Mouse (Mus musculus): ENCODE results near the gene Galns. TPM values are rescaled to one million over a fixed set of nuclear protein-coding genes. Genes with fewer than 3 reads are reported as not detected.

Gene Galns
- polyA plus RNA-seq, 1 experiment from 2014 or later = 5.4 TPM

DNA sequence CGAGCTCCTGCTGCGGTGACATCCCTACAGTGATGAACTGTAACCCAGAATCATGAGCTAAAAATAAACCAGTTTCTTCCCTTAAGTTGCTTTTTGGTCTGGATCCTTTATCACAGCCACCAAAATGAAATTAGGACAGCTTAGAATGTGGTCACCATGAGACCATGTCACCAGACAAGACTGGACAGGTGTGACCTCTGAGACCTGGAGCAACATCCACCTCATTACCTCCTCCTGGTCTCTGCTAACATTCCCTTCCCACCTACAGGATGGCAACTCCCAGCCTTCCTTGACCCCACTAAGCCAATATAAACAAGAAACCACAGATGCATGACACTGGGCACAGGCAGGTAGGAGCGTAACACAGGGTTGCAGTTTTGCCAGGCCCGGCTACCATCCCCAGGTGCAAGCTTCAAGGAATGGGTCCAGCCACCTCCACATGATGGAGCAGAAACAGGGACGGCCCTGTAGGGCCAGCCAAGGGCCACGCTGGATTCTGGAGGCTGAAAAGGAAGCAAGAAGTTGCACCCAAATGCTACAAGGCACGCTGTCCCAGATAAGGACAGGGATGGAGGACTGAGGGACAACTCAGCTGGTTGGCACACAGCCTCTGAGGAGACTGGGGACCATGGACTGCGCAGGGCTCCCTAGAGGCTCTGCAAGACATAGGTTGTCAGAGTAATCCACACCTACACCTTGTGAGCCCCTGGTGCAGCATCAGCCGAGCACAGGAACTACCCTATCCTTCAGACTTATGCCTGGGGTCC is 72.8 kb downstream of the Galns start:
- H3K4me2 ChIP-seq = no peak overlapping the region
- H3K27me3 ChIP-seq = no peaks in the 10 kb centered on the region
- no peak for ATAC-seq (ENCODE audit: low FRiP score)
- no peaks in the 10 kb centered on the region for H3K9me3 ChIP-seq
- no peak overlapping the region for H3K4me3 ChIP-seq
- 90% methylated on average over 9 of the region's 9 CpGs for WGBS
- H3K4me1 ChIP-seq (replicated peaks) = no peaks in the 10 kb centered on the region
- H3K27ac ChIP-seq = no peak overlapping the region
- no peaks in the 10 kb centered on the region for H3K36me3 ChIP-seq
- H3K9ac ChIP-seq = no peak overlapping the region

DNA sequence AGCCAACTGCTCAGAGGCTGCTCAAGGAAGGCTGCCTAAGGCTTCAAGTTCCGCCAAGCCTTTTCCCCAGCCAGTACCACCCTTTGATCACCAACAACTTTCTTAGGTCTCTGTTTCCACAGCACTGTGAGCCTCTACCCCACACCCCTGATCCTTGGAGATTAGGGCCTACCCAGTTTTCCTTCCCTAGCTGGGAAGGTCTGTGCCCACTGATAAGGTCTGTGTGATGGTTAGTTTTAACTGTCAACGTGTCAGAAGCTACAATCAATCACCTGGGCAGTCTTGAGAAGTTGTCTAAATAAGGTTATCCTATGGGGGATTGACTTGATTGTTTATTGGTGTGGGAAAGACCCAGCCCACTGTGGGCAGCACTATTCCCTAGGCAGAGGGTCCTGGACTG is 73.5 kb downstream of the Galns start:
- no peak overlapping the region for H3K9ac ChIP-seq
- no peak overlapping the region for H3K27ac ChIP-seq
- H3K4me3 ChIP-seq = no peak overlapping the region
- H3K4me1 ChIP-seq (replicated peaks) = no peaks in the 10 kb centered on the region
- ATAC-seq (ENCODE audit: low FRiP score) = no peak
- no peaks in the 10 kb centered on the region for H3K27me3 ChIP-seq
- H3K36me3 ChIP-seq = no peaks in the 10 kb centered on the region
- 81% methylated on average over 2 of the region's 2 CpGs for WGBS
- H3K4me2 ChIP-seq = no peak overlapping the region
- no peaks in the 10 kb centered on the region for H3K9me3 ChIP-seq

DNA sequence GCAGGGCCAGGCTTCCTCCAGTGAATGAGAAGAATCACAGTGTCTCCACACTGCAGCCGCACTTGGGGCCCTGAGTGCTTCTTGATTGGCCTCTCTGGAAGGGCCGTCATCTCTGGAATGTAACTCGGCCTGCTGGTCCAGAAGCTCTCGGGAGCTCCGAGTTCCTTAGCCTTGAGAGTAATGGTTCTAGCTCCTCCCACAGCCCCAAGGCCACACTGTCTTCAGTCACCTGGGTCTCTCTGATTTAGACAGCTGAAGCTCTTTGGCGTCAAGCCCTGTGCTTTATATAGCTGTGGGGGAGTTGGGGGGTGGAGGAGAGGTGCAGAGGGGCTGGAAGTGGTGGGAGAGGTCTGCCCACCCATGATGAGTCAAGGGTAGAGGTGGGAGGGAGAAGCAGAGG is 74.2 kb downstream of the Galns start:
- H3K36me3 ChIP-seq = no peaks in the 10 kb centered on the region
- no peaks in the 10 kb centered on the region for H3K27me3 ChIP-seq
- no peaks in the 10 kb centered on the region for H3K4me1 ChIP-seq (replicated peaks)
- H3K9ac ChIP-seq = no peak overlapping the region
- no peak for ATAC-seq (ENCODE audit: low FRiP score)
- WGBS = 72% methylated on average over 6 of the region's 6 CpGs
- H3K9me3 ChIP-seq = no peaks in the 10 kb centered on the region
- H3K27ac ChIP-seq = no peak overlapping the region
- no peak overlapping the region for H3K4me3 ChIP-seq
- no peak overlapping the region for H3K4me2 ChIP-seq

DNA sequence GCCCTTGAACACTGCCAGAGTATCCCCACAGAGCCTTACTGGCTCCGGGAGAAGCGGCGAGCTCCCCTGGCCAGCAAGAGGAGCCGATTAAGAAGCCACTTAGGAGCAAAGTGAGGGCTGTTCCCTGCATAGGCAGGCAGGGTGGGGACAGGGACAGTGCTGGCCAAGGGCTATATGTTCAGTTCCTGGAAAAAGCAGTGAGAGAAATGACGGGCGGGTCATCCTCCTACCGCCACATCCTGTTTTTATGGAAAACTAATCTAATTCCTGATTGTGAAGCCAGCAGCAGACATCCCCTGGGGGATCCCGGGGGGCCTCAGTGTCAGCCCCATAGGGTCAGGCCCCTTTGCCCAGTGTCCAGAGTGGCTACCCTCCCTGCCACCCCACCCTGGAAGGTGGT is 80.0 kb downstream of the Galns start:
- H3K36me3 ChIP-seq = no peaks in the 10 kb centered on the region
- 85% methylated on average over 8 of the region's 8 CpGs for WGBS
- 0 out of 2 replicates have a peak, but pooled peaks cover 2% of the 10 kb centered on the region for H3K4me1 ChIP-seq (replicated peaks)
- no peak overlapping the region for H3K27ac ChIP-seq
- H3K9ac ChIP-seq = no peak overlapping the region
- no peaks in the 10 kb centered on the region for H3K27me3 ChIP-seq
- H3K9me3 ChIP-seq = no peaks in the 10 kb centered on the region
- no peak for ATAC-seq (ENCODE audit: low FRiP score)
- no peak overlapping the region for H3K4me3 ChIP-seq
- H3K4me2 ChIP-seq = no peak overlapping the region

DNA sequence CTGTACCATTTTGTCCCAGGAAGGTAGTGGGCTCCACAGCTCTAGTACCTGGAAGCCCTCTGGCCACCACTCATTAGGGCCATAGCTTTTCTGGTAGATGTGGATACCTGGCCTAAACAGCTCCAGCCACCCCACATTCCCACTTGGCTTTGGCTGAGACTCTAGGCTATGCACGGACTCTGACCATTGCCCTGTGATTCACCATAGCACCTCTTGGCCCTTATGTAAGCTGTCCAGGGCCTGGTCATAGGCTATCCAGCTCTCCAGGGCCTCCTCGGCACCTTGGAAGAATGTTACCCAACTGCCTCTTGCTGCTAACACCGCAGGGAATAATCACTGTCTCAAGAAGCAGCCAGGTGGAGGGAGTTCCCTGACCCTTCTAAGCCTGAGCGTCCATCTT is 82.1 kb downstream of the Galns start:
- Histone ChIP-seq H3K27me3 (peaks cover 11% of the 10 kb centered on the region; the same call in 1 of the 2 replicates), H3K4me3 (no peak overlapping the region), H3K27ac (no peak overlapping the region)

More for the DNA sequence above, 82.1 kb downstream of the Galns start:
- H3K9me3 ChIP-seq = no peaks in the 10 kb centered on the region
- H3K9ac ChIP-seq = no peak overlapping the region
- no peak overlapping the region for H3K4me2 ChIP-seq
- no peak for ATAC-seq (ENCODE audit: low FRiP score)
- peaks cover 17% of the 10 kb centered on the region for H3K4me1 ChIP-seq (replicated peaks)
- WGBS = 91% methylated on average over 4 of the region's 4 CpGs
- H3K36me3 ChIP-seq = no peaks in the 10 kb centered on the region

Small RNAs within 50 kb of the gene (microRNA-seq; reads per million reads assigned to microRNA genes)
- not detected for gene Mir6396

Other genes starting within 250 kb of the Galns start
- 38.0 and 38.5 TPM in 2 replicates for gene Zc3h18, start 234.9 kb downstream of the Galns start, polyA plus RNA-seq (2015; fragmentation: Nextera tagmentation; extraction: Ambion mirVana)
- gene Il17c, start 189.4 kb downstream of the Galns start, polyA plus RNA-seq (2015; fragmentation: Nextera tagmentation; extraction: Ambion mirVana) = 0.28 TPM in 1 of 2 replicates, not detected in the other
- 42.7 and 46.2 TPM in 2 replicates for gene Cyba, start 178.5 kb downstream of the Galns start, polyA plus RNA-seq (2015; fragmentation: Nextera tagmentation; extraction: Ambion mirVana)
- 44.7 and 48.2 TPM in 2 replicates for gene Mvd, start 168.0 kb downstream of the Galns start, polyA plus RNA-seq (2015; fragmentation: Nextera tagmentation; extraction: Ambion mirVana)
- not detected in 2 replicates for gene Snai3, start 150.7 kb downstream of the Galns start, polyA plus RNA-seq (2015; fragmentation: Nextera tagmentation; extraction: Ambion mirVana)
- 37.1 and 37.9 TPM in 2 replicates for gene Rnf166, start 135.4 kb downstream of the Galns start, polyA plus RNA-seq (2015; fragmentation: Nextera tagmentation; extraction: Ambion mirVana)
- gene Ctu2, start 135.3 kb downstream of the Galns start, polyA plus RNA-seq (2015; fragmentation: Nextera tagmentation; extraction: Ambion mirVana) = 69.2 and 69.6 TPM in 2 replicates
- 2.5 and 3.2 TPM in 2 replicates for gene Piezo1, start 60.1 kb downstream of the Galns start, polyA plus RNA-seq (2015; fragmentation: Nextera tagmentation; extraction: Ambion mirVana)
- 9.9 and 10.4 TPM in 2 replicates for gene Cdt1, start 43.4 kb downstream of the Galns start, polyA plus RNA-seq (2015; fragmentation: Nextera tagmentation; extraction: Ambion mirVana)
- gene Aprt, start 34.6 kb downstream of the Galns start, polyA plus RNA-seq (2015; fragmentation: Nextera tagmentation; extraction: Ambion mirVana) = 153 and 157 TPM in 2 replicates
- 98.9 and 101 TPM in 2 replicates for gene Trappc2l, start 177 bp upstream of the Galns start, polyA plus RNA-seq (2015; fragmentation: Nextera tagmentation; extraction: Ambion mirVana)
- gene Pabpn1l, start 11.3 kb upstream of the Galns start, polyA plus RNA-seq (2015; fragmentation: Nextera tagmentation; extraction: Ambion mirVana) = not detected in 2 replicates
- 27.2 and 30.2 TPM in 2 replicates for gene Cbfa2t3, start 87.6 kb upstream of the Galns start, polyA plus RNA-seq (2015; fragmentation: Nextera tagmentation; extraction: Ambion mirVana)
- gene Acsf3, start 164.0 kb upstream of the Galns start, polyA plus RNA-seq (2015; fragmentation: Nextera tagmentation; extraction: Ambion mirVana) = 16.2 and 17.4 TPM in 2 replicates
- gene Cdh15, start 236.5 kb upstream of the Galns start, polyA plus RNA-seq (2015; fragmentation: Nextera tagmentation; extraction: Ambion mirVana) = 1.5 and 1.8 TPM in 2 replicates

Measured in hindbrain, embryonic 13.5 days (tissue).